Mouse (Mus musculus): ENCODE measurements around the gene Dohh.

Gene Dohh

GRCm38 (mm10) chr10:81379183-81379553 is 5.1 kb upstream of the Dohh start:
- in situ Hi-C loops (cut with MboI; ENCODE audit: unreplicated experiment in 2 of 2), result loop anchor here in 1 of 2 experiments (25.0 kb wide), 1 partner anchor 1258 kb away; the partner anchor contains the start of gene Tdg

- in situ Hi-C loops (cut with MboI; ENCODE audit: unreplicated experiment in 2 of 2), result loop anchor here in 1 of 2 experiments (25.0 kb wide), 1 partner anchor 1257 kb away; the partner anchor contains the start of gene Tdg
Observed at GRCm38 (mm10) chr10:81379809-81380378, 4.3 kb upstream of the Dohh start.

GRCm38 (mm10) chr10:81382039-81382438 is 2.2 kb upstream of the Dohh start:
- in situ Hi-C loops (cut with MboI; ENCODE audit: unreplicated experiment in 2 of 2), result loop anchor here in 1 of 2 experiments (25.0 kb wide), 1 partner anchor 1255 kb away; the partner anchor contains the start of gene Tdg

GRCm38 (mm10) chr10:81384605-81384982 is 366 bp downstream of the Dohh start:
- in situ Hi-C loops (cut with MboI; ENCODE audit: unreplicated experiment in 2 of 2), result loop anchor here in 1 of 2 experiments (25.0 kb wide), 1 partner anchor 1253 kb away; the partner anchor contains the start of gene Tdg

- in situ Hi-C loops (cut with MboI; ENCODE audit: unreplicated experiment in 2 of 2), result loop anchor here in 1 of 2 experiments (25.0 kb wide), 1 partner anchor 1252 kb away; the partner anchor contains the start of gene Tdg
Observed at GRCm38 (mm10) chr10:81385603-81386306, 1.5 kb downstream of the Dohh start.

DNA sequence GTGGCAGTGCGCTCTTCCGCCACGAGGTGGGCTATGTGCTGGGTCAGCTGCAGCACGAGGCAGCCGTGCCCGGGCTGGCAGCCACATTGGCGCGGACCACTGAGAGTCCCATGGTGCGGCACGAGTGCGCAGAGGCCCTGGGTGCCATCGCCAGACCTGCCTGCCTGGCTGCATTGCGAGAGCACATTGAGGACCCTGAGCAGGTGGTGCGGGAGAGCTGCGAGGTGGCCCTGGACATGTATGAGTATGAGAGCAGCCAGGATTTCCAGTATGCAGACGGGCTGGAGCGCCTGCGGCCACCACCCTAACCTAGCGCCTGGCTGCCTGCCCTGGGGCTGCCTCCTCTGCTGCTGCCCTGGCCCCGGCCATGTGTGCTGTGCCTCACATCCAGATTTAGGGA is 3.5 kb downstream of the Dohh start:
- in situ Hi-C loops (cut with MboI; ENCODE audit: unreplicated experiment in 2 of 2), result loop anchor here in 1 of 2 experiments (25.0 kb wide), 1 partner anchor 1250 kb away; the partner anchor contains the start of gene Tdg

DNA sequence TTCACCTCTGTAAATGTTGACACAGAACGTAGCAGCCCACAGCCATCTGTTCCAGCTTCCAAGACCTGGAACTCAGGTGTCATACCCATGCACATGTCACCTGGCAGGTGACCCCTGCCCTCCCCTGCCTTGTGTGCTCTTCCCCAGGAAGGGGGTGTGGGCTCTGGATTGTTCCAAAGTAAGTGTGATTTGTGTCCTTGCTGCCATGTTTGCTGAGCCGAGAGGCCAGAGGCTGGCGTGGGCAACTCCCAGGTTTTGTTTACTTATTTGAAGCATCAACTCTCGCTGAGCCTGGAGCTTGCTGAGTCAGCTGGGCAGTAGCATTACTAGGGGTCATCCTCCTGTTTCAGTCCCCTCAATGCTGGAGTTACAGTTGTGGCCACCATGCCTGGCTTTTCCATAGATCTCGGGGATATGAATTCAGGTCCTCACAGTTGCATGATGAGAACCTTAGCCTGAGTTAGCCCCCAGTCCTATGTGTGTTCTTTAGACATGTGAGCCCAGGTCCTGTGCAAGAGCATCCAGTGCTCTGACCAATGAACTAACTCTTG is 4.4 kb downstream of the Dohh start, which contains the start of gene Gm48552:
Gene Gm48552, plus strand, starts transcription at position 501 of the 551 bp plus-strand sequence.
- in situ Hi-C loops (cut with MboI; ENCODE audit: unreplicated experiment in 2 of 2), result loop anchor here in 1 of 2 experiments (25.0 kb wide), 1 partner anchor 1249 kb away; the partner anchor contains the start of gene Tdg

- in situ Hi-C loops (cut with MboI; ENCODE audit: unreplicated experiment in 2 of 2), result loop anchor here in 1 of 2 experiments (25.0 kb wide), 1 partner anchor 1248 kb away; the partner anchor contains the start of gene Tdg
Observed at GRCm38 (mm10) chr10:81389373-81389772, 5.1 kb downstream of the Dohh start.

- in situ Hi-C loops (cut with MboI; ENCODE audit: unreplicated experiment in 2 of 2), result loop anchor here (5.0 to 25.0 kb wide), 4 partner anchors 62 to 1247 kb away; partner anchors contain the start of genes Gna11 (in 1 of the 2) and Tdg (in 1 of the 2)
Observed at GRCm38 (mm10) chr10:81389801-81390677, 5.8 kb downstream of the Dohh start.

DNA sequence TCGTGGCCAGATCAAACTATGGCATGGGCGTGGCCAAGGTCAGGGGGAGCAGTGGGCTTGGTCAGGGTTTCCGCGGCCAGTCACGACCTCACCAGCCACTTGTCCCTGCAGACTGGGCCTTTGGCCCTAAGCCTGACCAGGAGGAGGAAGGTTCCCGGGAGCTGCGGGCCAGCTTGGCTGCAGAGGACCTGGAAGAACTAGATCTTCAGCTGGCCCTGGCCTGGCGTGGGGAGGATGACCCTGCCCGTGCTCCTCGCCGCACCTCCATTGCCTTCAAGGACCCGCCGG is 6.4 kb downstream of the Dohh start:
- in situ Hi-C loops (cut with MboI; ENCODE audit: unreplicated experiment in 2 of 2), result loop anchor here (5.0 to 25.0 kb wide), 4 partner anchors 62 to 1247 kb away; partner anchors contain the start of genes Gna11 (in 1 of the 2) and Tdg (in 1 of the 2)

- in situ Hi-C loops (cut with MboI; ENCODE audit: unreplicated experiment in 2 of 2), result loop anchor here (5.0 to 25.0 kb wide), 4 partner anchors 60 to 1245 kb away; partner anchors contain the start of genes Gna11 (in 1 of the 2) and Tdg (in 1 of the 2)
Observed at GRCm38 (mm10) chr10:81392270-81392669, 8.0 kb downstream of the Dohh start.

DNA sequence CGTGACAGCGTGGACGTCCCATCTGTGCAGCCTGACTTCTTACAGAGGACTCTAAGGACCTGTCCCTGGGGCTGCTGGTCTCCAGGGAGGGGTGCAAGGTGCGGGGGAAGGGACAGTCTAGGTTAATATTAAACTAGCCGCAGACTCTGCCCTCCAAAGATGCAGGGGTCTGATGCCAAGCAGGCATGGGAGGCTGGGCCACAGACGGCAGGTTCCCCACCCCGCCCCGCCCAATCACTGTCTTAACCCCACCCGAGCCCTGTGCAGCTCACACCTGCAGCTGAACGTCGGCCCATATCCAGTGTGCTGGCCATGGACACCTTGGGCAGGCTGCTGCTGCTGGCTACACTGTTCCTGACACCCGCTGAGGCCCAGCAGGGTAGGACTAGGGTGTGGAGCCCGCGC is 8.6 kb downstream of the Dohh start, which contains the start of gene Smim24:
Gene Smim24, plus strand, starts transcription at position 271 of the 405 bp plus-strand sequence.
- in situ Hi-C loops (cut with MboI; ENCODE audit: unreplicated experiment in 2 of 2), result loop anchor here (5.0 to 25.0 kb wide), 4 partner anchors 60 to 1245 kb away; partner anchors contain the start of genes Gna11 (in 1 of the 2) and Tdg (in 1 of the 2)

GRCm38 (mm10) chr10:81393456-81394063 is 9.3 kb downstream of the Dohh start:
- in situ Hi-C loops (cut with MboI; ENCODE audit: unreplicated experiment in 2 of 2), result loop anchor here (5.0 to 25.0 kb wide), 4 partner anchors 59 to 1244 kb away; partner anchors contain the start of genes Gna11 (in 1 of the 2) and Tdg (in 1 of the 2)

GRCm38 (mm10) chr10:81395127-81395526 is 10.9 kb downstream of the Dohh start:
- in situ Hi-C loops (cut with MboI; ENCODE audit: unreplicated experiment in 2 of 2), result loop anchor here in 1 of 2 experiments (5.0 to 25.0 kb wide), 3 partner anchors 137 to 1242 kb away; partner anchors contain the start of gene Tdg

GRCm38 (mm10) chr10:81395865-81396264 is 11.6 kb downstream of the Dohh start:
- in situ Hi-C loops (cut with MboI; ENCODE audit: unreplicated experiment in 2 of 2), result loop anchor here in 1 of 2 experiments (5.0 to 25.0 kb wide), 3 partner anchors 136 to 1241 kb away; partner anchors contain the start of gene Tdg

- in situ Hi-C loops (cut with MboI; ENCODE audit: unreplicated experiment in 2 of 2), result loop anchor here in 1 of 2 experiments (5.0 to 25.0 kb wide), 3 partner anchors 136 to 1241 kb away; partner anchors contain the start of gene Tdg
Observed at GRCm38 (mm10) chr10:81396749-81397148, 12.5 kb downstream of the Dohh start.

DNA sequence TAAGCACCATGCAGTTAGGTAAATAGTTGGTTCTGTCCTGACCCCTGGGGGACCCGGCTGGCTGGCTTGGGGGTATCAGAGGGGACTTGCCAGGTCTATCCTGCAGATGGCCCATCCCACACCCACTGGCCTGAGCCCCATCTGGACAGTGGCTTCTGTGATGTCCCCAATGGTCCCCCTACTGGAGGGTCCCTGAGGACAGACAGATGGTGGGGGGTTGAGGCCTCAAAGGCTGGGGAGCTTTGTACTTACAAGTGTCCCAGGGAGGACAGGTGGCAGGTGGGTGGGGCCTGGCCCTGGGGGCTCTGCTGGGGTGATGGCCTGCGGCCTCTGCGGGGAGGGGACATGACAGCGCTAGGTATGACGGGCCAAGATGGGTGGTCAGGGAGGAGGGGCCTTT is 15.1 kb downstream of the Dohh start:
- in situ Hi-C loops (cut with MboI; ENCODE audit: unreplicated experiment in 2 of 2), result loop anchor here in 1 of 2 experiments (5.0 to 25.0 kb wide), 3 partner anchors 133 to 1238 kb away; partner anchors contain the start of gene Tdg

GRCm38 (mm10) chr10:81399798-81400308 is 15.6 kb downstream of the Dohh start:
- in situ Hi-C loops (cut with MboI; ENCODE audit: unreplicated experiment in 2 of 2), result loop anchor here (5.0 to 25.0 kb wide), 4 partner anchors 132 to 1237 kb away; partner anchors contain the start of gene Tdg (in 1 of the 2)

Data from v-Abl transformed pro-B cells (cell line).